Mouse (Mus musculus): ENCODE data around the gene Hils1. TPM values are rescaled to one million over a fixed set of nuclear protein-coding genes. Genes with fewer than 3 reads are reported as not detected.
A peak's percentile ranks its signal among the peaks of the same experiment; 100 is the strongest.
"Not testable (repeated sequence)": the region's sequence is repeated elsewhere in the genome, so short reads cannot be mapped to it uniquely, and the experiment has no call there.

Hils1 gene
- polyA plus RNA-seq, 1 experiment from 2014 or later: not detected

- WGBS: 86% methylated on average over 12 of the region's 12 CpGs
- Histone ChIP-seq H3K4me3 (no peak overlapping the region), H3K4me1 (peaks cover 54% of the 10 kb centered on the region), H3K36me3 (peaks cover 66% of the 10 kb centered on the region), H3K27ac (peak overlapping the region; percentile 26; the same call in 1 of the 2 replicates), H3K27me3 (ENCODE audit: low read depth, poor library complexity, severe bottlenecking) (no peaks in the 10 kb centered on the region), H3K9me3 (replicated peaks) (no peaks in the 10 kb centered on the region)
- no peak for DNase-seq (ENCODE audit: low spot score)
These were observed 36.9 kb downstream of the Hils1 start for GRCm38 (mm10) chr11:95004136-95004936.

DNA sequence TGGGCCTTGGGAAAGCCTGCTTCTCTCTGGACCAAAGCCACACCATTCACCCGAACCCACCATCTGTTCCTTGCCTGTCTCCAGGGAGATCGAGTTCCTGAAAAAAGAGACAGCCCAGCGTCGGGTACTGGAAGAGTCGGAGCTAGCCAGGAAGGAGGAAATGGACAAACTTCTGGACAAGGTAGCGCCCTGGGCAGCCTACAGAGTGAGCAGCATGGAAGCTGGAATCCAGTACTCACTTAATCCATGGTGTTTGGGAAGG, 37.5 kb downstream of the Hils1 start:
- Histone ChIP-seq H3K36me3 (peaks cover 61% of the 10 kb centered on the region), H3K4me3 (no peak overlapping the region), H3K27me3 (ENCODE audit: low read depth, poor library complexity, severe bottlenecking) (no peaks in the 10 kb centered on the region), H3K9me3 (replicated peaks) (no peaks in the 10 kb centered on the region), H3K4me1 (peaks cover 51% of the 10 kb centered on the region), H3K27ac (peak overlapping the region; percentile 26; the same call in 1 of the 2 replicates)
- 79% methylated on average over 6 of the region's 6 CpGs for WGBS
- DNase-seq (ENCODE audit: low spot score): no peak

DNA sequence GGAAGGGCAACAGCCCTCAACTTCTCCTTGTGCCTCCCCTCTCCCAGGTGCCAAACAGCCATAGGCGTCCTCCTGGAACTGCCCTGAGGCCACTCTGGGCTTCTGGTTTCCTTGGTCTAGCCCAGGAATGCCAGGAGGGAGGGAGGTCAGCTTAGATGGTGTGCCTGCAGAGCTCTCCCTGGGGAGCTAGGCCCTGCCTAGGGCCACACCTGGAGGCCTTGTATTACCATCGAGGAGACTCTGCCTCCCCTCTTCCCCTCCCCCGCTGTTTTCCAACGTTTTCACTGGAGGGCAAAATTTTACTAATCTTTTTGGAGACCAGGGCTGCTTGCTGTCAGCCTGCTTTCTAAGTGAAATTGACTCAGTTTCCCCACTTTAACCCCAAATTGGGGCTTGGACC, 38.6 kb downstream of the Hils1 start:
- no peak for DNase-seq (ENCODE audit: low spot score)
- Histone ChIP-seq H3K4me1 (peaks cover 47% of the 10 kb centered on the region), H3K27ac (peak overlapping the region; percentile 84), H3K9me3 (replicated peaks) (no peaks in the 10 kb centered on the region), H3K4me3 (peak overlapping the region; percentile 54), H3K36me3 (peaks cover 49% of the 10 kb centered on the region), H3K27me3 (ENCODE audit: low read depth, poor library complexity, severe bottlenecking) (no peaks in the 10 kb centered on the region)
- 46% methylated on average over 4 of the region's 4 CpGs for WGBS

GRCm38 (mm10) chr11:95006525-95007219, 39.3 kb downstream of the Hils1 start:
- H3K27me3 ChIP-seq (ENCODE audit: low read depth, poor library complexity, severe bottlenecking): no peaks in the 10 kb centered on the region
- 3% methylated on average over 27 of the region's 27 CpGs for WGBS
- H3K9me3 ChIP-seq (replicated peaks): no peaks in the 10 kb centered on the region
- H3K4me3 ChIP-seq: peak overlapping the region; percentile 54
- H3K27ac ChIP-seq: peak overlapping the region; percentile 84
- H3K36me3 ChIP-seq: peaks cover 44% of the 10 kb centered on the region
- peaks cover 52% of the 10 kb centered on the region for H3K4me1 ChIP-seq
- DNase-seq (ENCODE audit: low spot score): peak; percentile 86

DNA sequence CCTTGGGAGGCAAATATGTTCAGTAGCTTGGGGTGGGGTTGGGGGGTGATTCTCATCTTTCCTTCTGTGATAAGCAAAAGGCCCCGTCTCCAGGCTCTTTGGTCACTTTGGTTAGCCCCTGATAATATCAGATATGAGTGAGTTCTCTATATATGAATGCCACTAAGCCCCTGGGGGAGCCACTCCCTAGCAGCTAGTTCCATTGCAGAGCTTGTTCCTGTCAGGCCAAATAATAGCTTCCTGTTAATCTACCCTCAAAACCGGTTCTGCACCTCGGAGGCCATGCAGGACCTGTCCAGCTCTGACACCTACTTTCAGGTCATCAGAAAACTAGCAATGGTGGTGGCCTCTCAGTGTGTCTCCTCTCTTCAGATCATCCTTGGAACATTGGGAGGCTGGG, 40.0 kb downstream of the Hils1 start:
- WGBS: 81% methylated on average over 3 of the region's 3 CpGs
- no peak for DNase-seq (ENCODE audit: low spot score)
- H3K9me3 ChIP-seq (replicated peaks): no peaks in the 10 kb centered on the region
- H3K27ac ChIP-seq: peak overlapping the region; percentile 84
- peak overlapping the region; percentile 54 for H3K4me3 ChIP-seq
- no peaks in the 10 kb centered on the region for H3K27me3 ChIP-seq (ENCODE audit: low read depth, poor library complexity, severe bottlenecking)
- peaks cover 60% of the 10 kb centered on the region for H3K4me1 ChIP-seq
- peaks cover 41% of the 10 kb centered on the region for H3K36me3 ChIP-seq

GRCm38 (mm10) chr11:95008661-95009628, 41.6 kb downstream of the Hils1 start:
- H3K4me1 ChIP-seq: peaks cover 69% of the 10 kb centered on the region
- DNase-seq (ENCODE audit: low spot score): no peak

DNA sequence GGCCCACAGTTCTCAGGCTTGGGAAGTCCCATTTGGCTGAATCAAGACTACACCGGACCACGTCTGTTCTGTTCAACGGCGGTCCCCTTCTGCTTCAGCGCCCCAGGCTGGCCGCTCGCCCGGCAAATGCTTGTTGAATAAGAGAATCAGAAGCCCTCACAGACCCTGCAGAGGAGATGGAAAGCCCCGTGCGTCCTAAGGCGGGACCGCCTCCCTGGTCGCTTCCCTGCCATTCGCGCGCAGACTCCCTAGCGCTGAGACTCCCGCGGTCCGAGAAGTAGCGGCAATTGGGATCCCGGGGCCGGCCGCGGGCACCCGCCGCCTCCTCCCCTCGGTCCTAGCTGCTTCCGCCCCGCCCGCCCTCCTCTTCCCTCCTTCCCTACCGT, 42.2 kb downstream of the Hils1 start, which contains the start of gene Samd14:
TSS of gene Samd14 (plus strand) at position 251 of the 386 bp plus-strand sequence.
- H3K27ac ChIP-seq: peak within 1 kb of the TSS; percentile 96
- H3K4me1 ChIP-seq: peaks cover 69% of the 10 kb centered on the region
- peak within 1 kb of the TSS; percentile 81 for H3K4me3 ChIP-seq

More at GRCm38 (mm10) chr11:95008661-95009628, 41.6 kb downstream of the Hils1 start:
- peaks cover 39% of the 10 kb centered on the region for H3K36me3 ChIP-seq
- 40% methylated on average over 15 of the region's 15 CpGs for WGBS
- H3K4me3 ChIP-seq: peak overlapping the region; percentile 81
- H3K27me3 ChIP-seq (ENCODE audit: low read depth, poor library complexity, severe bottlenecking): no peaks in the 10 kb centered on the region
- H3K27ac ChIP-seq: peak overlapping the region; percentile 96
- no peaks in the 10 kb centered on the region for H3K9me3 ChIP-seq (replicated peaks)

GRCm38 (mm10) chr11:95010141-95010739, 42.8 kb downstream of the Hils1 start:
- peaks cover 39% of the 10 kb centered on the region for H3K36me3 ChIP-seq
- peaks cover 69% of the 10 kb centered on the region for H3K4me1 ChIP-seq
- no peaks in the 10 kb centered on the region for H3K27me3 ChIP-seq (ENCODE audit: low read depth, poor library complexity, severe bottlenecking)
- H3K27ac ChIP-seq: peak overlapping the region; percentile 96
- under 1% methylated on average over 40 of the region's 40 CpGs for WGBS
- DNase-seq (ENCODE audit: low spot score): peak; percentile 74
- H3K9me3 ChIP-seq (replicated peaks): no peaks in the 10 kb centered on the region
- peak overlapping the region; percentile 81 for H3K4me3 ChIP-seq

More for the DNA sequence above, 42.2 kb downstream of the Hils1 start, which contains the start of gene Samd14:
- peak; percentile 86 for DNase-seq (ENCODE audit: low spot score)
- no peaks in the 10 kb centered on the region for H3K27me3 ChIP-seq (ENCODE audit: low read depth, poor library complexity, severe bottlenecking)
- peaks cover 39% of the 10 kb centered on the region for H3K36me3 ChIP-seq
- under 1% methylated on average over 32 of the region's 32 CpGs for WGBS
- no peaks in the 10 kb centered on the region for H3K9me3 ChIP-seq (replicated peaks)

- peaks cover 39% of the 10 kb centered on the region for H3K36me3 ChIP-seq
- not testable (repeated sequence) for H3K27me3 ChIP-seq (ENCODE audit: low read depth, poor library complexity, severe bottlenecking); H3K9me3 ChIP-seq (replicated peaks); DNase-seq (ENCODE audit: low spot score)
- 25% methylated on average over 4 of the region's 4 CpGs for WGBS
- H3K27ac ChIP-seq: peak overlapping the region; percentile 96
- peaks cover 62% of the 10 kb centered on the region for H3K4me1 ChIP-seq
- H3K4me3 ChIP-seq: peak overlapping the region; percentile 81
These were observed 43.5 kb downstream of the Hils1 start for GRCm38 (mm10) chr11:95010841-95011403.

GRCm38 (mm10) chr11:95011416-95011815, 44.0 kb downstream of the Hils1 start:
- 33% methylated on average over 1 of the region's 1 CpGs for WGBS
- Histone ChIP-seq H3K27ac (peak overlapping the region; percentile 96), H3K4me3 (peak overlapping the region; percentile 81), H3K36me3 (peaks cover 42% of the 10 kb centered on the region), H3K9me3 (replicated peaks) (no peaks in the 10 kb centered on the region), H3K4me1 (peaks cover 57% of the 10 kb centered on the region), H3K27me3 (ENCODE audit: low read depth, poor library complexity, severe bottlenecking) (no peaks in the 10 kb centered on the region)
- DNase-seq (ENCODE audit: low spot score): no peak

GRCm38 (mm10) chr11:95012075-95012474, 44.7 kb downstream of the Hils1 start:
- H3K4me3 ChIP-seq: peak overlapping the region; percentile 81
- H3K36me3 ChIP-seq: peaks cover 48% of the 10 kb centered on the region
- 0 out of 2 replicates have a peak overlapping the region, but pooled peaks have one; percentile 96 for H3K27ac ChIP-seq
- no peak for DNase-seq (ENCODE audit: low spot score)
- H3K27me3 ChIP-seq (ENCODE audit: low read depth, poor library complexity, severe bottlenecking): no peaks in the 10 kb centered on the region
- peaks cover 51% of the 10 kb centered on the region for H3K4me1 ChIP-seq
- no peaks in the 10 kb centered on the region for H3K9me3 ChIP-seq (replicated peaks)
- WGBS: 64% methylated on average over 3 of the region's 3 CpGs

DNA sequence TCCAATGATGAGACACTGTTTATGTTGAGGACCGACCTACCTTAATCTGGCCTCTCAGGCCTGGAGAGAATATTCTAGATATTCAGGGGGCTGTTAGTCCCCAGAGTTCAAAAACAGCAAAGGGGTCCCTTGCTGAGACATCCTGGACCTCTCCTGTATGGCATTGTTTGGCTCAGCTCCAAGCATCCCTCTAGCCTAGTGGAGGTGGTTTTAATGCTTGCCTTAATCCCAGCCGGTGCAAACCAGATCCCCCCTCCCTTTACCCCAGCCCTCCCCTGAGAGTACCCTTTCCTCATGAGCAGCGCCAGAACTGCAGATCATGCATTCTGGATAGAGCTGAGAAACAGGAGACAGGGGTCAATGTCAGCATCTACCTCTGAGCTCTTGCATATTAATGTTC, 45.1 kb downstream of the Hils1 start:
- DNase-seq (ENCODE audit: low spot score): no peak
- H3K9me3 ChIP-seq (replicated peaks): no peaks in the 10 kb centered on the region
- peaks cover 4% of the 10 kb centered on the region for H3K27me3 ChIP-seq (ENCODE audit: low read depth, poor library complexity, severe bottlenecking)
- H3K36me3 ChIP-seq: peaks cover 53% of the 10 kb centered on the region
- no peak overlapping the region for H3K27ac ChIP-seq
- peaks cover 46% of the 10 kb centered on the region for H3K4me1 ChIP-seq
- H3K4me3 ChIP-seq: no peak overlapping the region
- WGBS: 43% methylated on average over 3 of the region's 3 CpGs
